Mouse (Mus musculus) heart, adult 2 months (tissue): ENCODE results near the gene Hephl1. TPM values are rescaled to one million over a fixed set of nuclear protein-coding genes. Genes with fewer than 3 reads are reported as not detected.
A peak's percentile ranks its signal among the peaks of the same experiment; 100 is the strongest.

Experiments
- DNase-seq, 2 experiments: peaks; one replicate each; pipeline ENCODE4 v3.0.0; 2021
- H3K27ac ChIP-seq: fragments of 200-600 bp; 2 replicates; pipeline ENCODE4 v1.8.1; 2022
- H3K27me3 ChIP-seq: fragments of 200-500 bp; 2 replicates; pipeline ENCODE4 v1.6.1; 2012; ENCODE audit warnings: mild to moderate bottlenecking, low read length, inconsistent platforms, mixed read lengths; ENCODE audit not compliant: control insufficient read depth, insufficient read depth
- H3K36me3 ChIP-seq: fragments of 200-500 bp; 2 replicates; pipeline ENCODE4 v1.6.1; 2012; ENCODE audit warnings: low read length, inconsistent platforms; ENCODE audit not compliant: control insufficient read depth, insufficient read depth
- H3K4me1 ChIP-seq: fragments of 200-500 bp; 2 replicates; pipeline ENCODE4 v1.6.1; 2011; ENCODE audit warnings: low read length; ENCODE audit not compliant: control insufficient read depth, insufficient read depth
- H3K4me3 ChIP-seq: fragments of 200-600 bp; 2 replicates; pipeline ENCODE4 v1.8.1; 2022
- H3K79me2 ChIP-seq: fragments of 200-500 bp; replicated peaks from 2 replicates; pipeline ENCODE4 v1.6.1; 2012; ENCODE audit warnings: mild to moderate bottlenecking, inconsistent platforms, low read length, moderate library complexity, mixed read lengths; ENCODE audit not compliant: control insufficient read depth, insufficient read depth
- H3K9ac ChIP-seq: fragments of 200-500 bp; 2 replicates; pipeline ENCODE4 v1.6.1; 2012; ENCODE audit warnings: low read depth, mild to moderate bottlenecking, control low read depth, inconsistent platforms, low read length, mixed read lengths
- CTCF ChIP-seq: fragments of 200-600 bp; IDR thresholded peaks from 2 replicates; pipeline ENCODE4 v1.8.1; 2022; ENCODE audit warnings: antibody characterized with exemption, mild to moderate bottlenecking, moderate library complexity
- EP300 ChIP-seq: fragments of 200-500 bp; IDR thresholded peaks from 2 replicates; pipeline ENCODE4 v1.6.1; 2011; ENCODE audit warnings: low read depth, low read length, control low read depth; ENCODE audit not compliant: insufficient read depth
- POLR2A ChIP-seq: fragments of 200-500 bp; IDR thresholded peaks from 2 replicates; pipeline ENCODE4 v1.6.1; 2011; ENCODE audit warnings: mild to moderate bottlenecking, low read depth, low read length, control low read depth; ENCODE audit not compliant: insufficient read depth
- WGBS: fragments of 180-500 bp; shearing (Covaris S2); methylation state at CpG from one replicate; pipeline ENCODE4 v1.1.7; 2018; 5-methylcytosine and 5-hydroxymethylcytosine counted together
- intact Hi-C: fragments of 180-260 bp; cut with DNase I; formaldehyde crosslinking; loops from one replicate; pipeline ENCODE4 v1.15.1; 2025
- polyA plus RNA-seq: library from polyadenylated mRNA; depleted of rRNA; stranded (reverse); fragments of >200 nt; gene quantifications from 2 replicates; pipeline ENCODE4 v1.2.3, GENCODE M21; 2012
- total RNA-seq, 2 experiments: library from RNA; stranded (reverse); gene quantifications; 2 replicates each; pipeline ENCODE4 v1.2.3; 2021

Hephl1 gene
- total and polyA plus RNA-seq, 3 experiments, result 0.05 to 0.16 (median 0.06) TPM

GRCm38 (mm10) chr9:15045084-15045669 is 66.7 kb downstream of the Hephl1 start, which contains the start of gene Panx1:
Panx1 (minus strand) TSS chr9:15045478.
- WGBS, result under 1% methylated on average over 67 of the region's 68 CpGs

GRCm38 (mm10) chr9:15044391-15045083 is 67.4 kb downstream of the Hephl1 start:
- TF ChIP-seq CTCF (no peak), POLR2A (no peak), EP300 (no peak)
- WGBS, result 2% methylated on average over 28 of the region's 28 CpGs
- Histone ChIP-seq H3K9ac (peak overlapping the region; percentile 70), H3K4me1 (peaks cover 3% of the 10 kb centered on the region), H3K36me3 (no peaks in the 10 kb centered on the region), H3K4me3 (peak overlapping the region; percentile 84), H3K27ac (peak overlapping the region; percentile 77), H3K27me3 (no peaks in the 10 kb centered on the region), H3K79me2 (no peaks in the 10 kb centered on the region)
- DNase-seq, result no peak
- intact Hi-C loops, result no loop called here

More at GRCm38 (mm10) chr9:15045084-15045669, 66.7 kb downstream of the Hephl1 start, which contains the start of gene Panx1:
- peak; percentile 79 to 84 for DNase-seq
- peak within 1 kb of the TSS; percentile 70 for H3K9ac ChIP-seq
- no peaks in the 10 kb centered on the region for H3K79me2 ChIP-seq
- H3K27me3 ChIP-seq, result no peaks in the 10 kb centered on the region
- no peaks in the 10 kb centered on the region for H3K36me3 ChIP-seq
- no peak for TF ChIP-seq CTCF
- 0 out of 2 replicates have a peak, but pooled peaks have one; percentile 27 for TF ChIP-seq POLR2A
- no peak for TF ChIP-seq EP300
- intact Hi-C loops, result no loop called here
- H3K4me3 ChIP-seq, result peak within 1 kb of the TSS; percentile 84
- peak within 1 kb of the TSS; percentile 77 for H3K27ac ChIP-seq
- H3K4me1 ChIP-seq, result peaks cover 3% of the 10 kb centered on the region

GRCm38 (mm10) chr9:15041556-15041955 is 70.4 kb downstream of the Hephl1 start:
- intact Hi-C loops, result no loop called here
- no peaks in the 10 kb centered on the region for H3K79me2 ChIP-seq

GRCm38 (mm10) chr9:15039848-15040247 is 72.1 kb downstream of the Hephl1 start:
- no peak for TF ChIP-seq POLR2A
- no peak for TF ChIP-seq CTCF
- TF ChIP-seq EP300, result no peak
- intact Hi-C loops, result no loop called here
- Histone ChIP-seq H3K27ac (no peak overlapping the region), H3K27me3 (no peaks in the 10 kb centered on the region), H3K9ac (no peak overlapping the region), H3K4me3 (no peak overlapping the region), H3K36me3 (no peaks in the 10 kb centered on the region), H3K4me1 (no peaks in the 10 kb centered on the region), H3K79me2 (no peaks in the 10 kb centered on the region)
- WGBS, result 40% methylated on average over 5 of the region's 5 CpGs
- no peak for DNase-seq

More at GRCm38 (mm10) chr9:15041556-15041955, 70.4 kb downstream of the Hephl1 start:
- Histone ChIP-seq H3K36me3 (no peaks in the 10 kb centered on the region), H3K27me3 (no peaks in the 10 kb centered on the region), H3K9ac (no peak overlapping the region), H3K4me1 (peaks cover 3% of the 10 kb centered on the region), H3K4me3 (no peak overlapping the region), H3K27ac (no peak overlapping the region)
- no peak for TF ChIP-seq CTCF
- TF ChIP-seq EP300, result no peak
- no peak for TF ChIP-seq POLR2A
- WGBS, result 90% methylated on average over 11 of the region's 11 CpGs
- no peak for DNase-seq

DNA sequence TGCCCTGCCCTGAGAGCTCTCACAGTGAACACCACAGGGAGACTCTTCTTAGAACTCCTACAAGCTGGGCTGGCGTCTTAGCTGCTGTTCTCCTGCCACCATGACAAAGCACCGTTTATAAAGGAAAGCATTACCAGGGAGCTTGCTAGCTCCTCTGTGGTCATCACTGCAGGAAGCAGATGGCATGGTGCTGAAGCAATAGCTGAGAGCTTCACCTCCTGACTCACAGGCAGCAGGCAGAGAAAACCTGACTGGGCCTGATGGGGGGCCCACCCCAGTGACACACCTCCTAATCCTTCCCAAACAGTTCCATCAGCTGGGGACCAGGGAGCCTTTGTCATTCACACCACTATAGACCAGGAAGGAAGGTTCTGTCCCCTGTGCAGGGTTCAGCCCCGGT is 74.2 kb downstream of the Hephl1 start:
- WGBS, result 75% methylated on average over 3 of the region's 3 CpGs
- H3K27ac ChIP-seq, result no peak overlapping the region

GRCm38 (mm10) chr9:15037237-15037636 is 74.7 kb downstream of the Hephl1 start:
- H3K27ac ChIP-seq, result no peak overlapping the region
- DNase-seq, result no peak

More for the DNA sequence above, 74.2 kb downstream of the Hephl1 start:
- Histone ChIP-seq H3K4me3 (no peak overlapping the region), H3K27me3 (no peaks in the 10 kb centered on the region), H3K9ac (no peak overlapping the region), H3K36me3 (no peaks in the 10 kb centered on the region), H3K4me1 (peaks cover 2% of the 10 kb centered on the region; the same call in 1 of the 2 replicates), H3K79me2 (no peaks in the 10 kb centered on the region)
- TF ChIP-seq EP300 (no peak), POLR2A (no peak), CTCF (no peak)
- intact Hi-C loops, result no loop called here
- no peak for DNase-seq

More at GRCm38 (mm10) chr9:15037237-15037636, 74.7 kb downstream of the Hephl1 start:
- peaks cover 2% of the 10 kb centered on the region; the same call in 1 of the 2 replicates for H3K4me1 ChIP-seq
- no peaks in the 10 kb centered on the region for H3K27me3 ChIP-seq
- TF ChIP-seq POLR2A, result no peak
- no peak for TF ChIP-seq CTCF
- TF ChIP-seq EP300, result no peak
- H3K36me3 ChIP-seq, result no peaks in the 10 kb centered on the region
- intact Hi-C loops, result no loop called here
- no peak overlapping the region for H3K9ac ChIP-seq
- H3K4me3 ChIP-seq, result no peak overlapping the region
- H3K79me2 ChIP-seq, result no peaks in the 10 kb centered on the region
